Mouse (Mus musculus): ENCODE measurements at regions not wholly inside any gene's neighbourhood (a gene's known extent, or its start where the extent isn't known, plus 50 kb on each side); places are given as distances from the start of the nearest gene placed in this dataset.

- TF ChIP-seq GATA1 (IDR thresholded peaks at IDR 0.05; ENCODE audit: borderline replicate concordance, low read length) (no peak), FLI1 (IDR thresholded peaks at IDR 0.05; ENCODE audit: low read length) (no peak)
- Histone ChIP-seq H3K27me3 (replicated peaks) (no peaks in the 10 kb centered on the region), H3K36me3 (replicated peaks; ENCODE audit: low read length) (no peaks in the 10 kb centered on the region), H3K9me3 (peaks cover 4% of the 10 kb centered on the region), H3K4me1 (no peaks in the 10 kb centered on the region), H3K4me3 (replicated peaks) (no peak overlapping the region)
Observed at GRCm38 (mm10) chr10:109237026-109237425, 226.2 kb upstream of the Syt1 start.

DNA sequence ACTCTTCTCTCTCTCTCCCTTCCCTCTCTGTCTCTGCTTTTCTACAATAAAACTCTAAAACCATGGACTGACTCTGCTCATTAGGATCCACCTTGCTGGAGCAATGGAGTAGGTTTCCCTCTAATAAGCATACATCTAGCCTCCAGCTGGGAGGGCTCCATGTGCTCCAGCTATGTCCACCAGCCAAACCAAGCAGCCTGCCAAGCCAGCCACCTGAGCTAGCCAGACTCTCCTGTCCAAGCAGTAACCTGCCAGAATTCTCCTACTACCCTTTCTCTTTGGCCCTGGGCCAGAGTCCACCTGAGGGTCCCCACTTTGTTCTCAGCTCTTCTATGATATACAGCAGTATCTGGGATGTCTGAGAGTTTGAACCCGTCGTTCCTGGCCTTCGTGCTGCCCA is 216.2 kb upstream of the Syt1 start:
- no peaks in the 10 kb centered on the region for H3K36me3 ChIP-seq (replicated peaks; ENCODE audit: low read length)
- peaks cover 9% of the 10 kb centered on the region; the same call in 1 of the 2 replicates for H3K9me3 ChIP-seq
- TF ChIP-seq FLI1 (IDR thresholded peaks at IDR 0.05; ENCODE audit: low read length) (no peak), GATA1 (IDR thresholded peaks at IDR 0.05; ENCODE audit: borderline replicate concordance, low read length) (no peak)
- no peaks in the 10 kb centered on the region for H3K4me1 ChIP-seq
- no peak overlapping the region for H3K4me3 ChIP-seq (replicated peaks)
- H3K27me3 ChIP-seq (replicated peaks) = no peaks in the 10 kb centered on the region

DNA sequence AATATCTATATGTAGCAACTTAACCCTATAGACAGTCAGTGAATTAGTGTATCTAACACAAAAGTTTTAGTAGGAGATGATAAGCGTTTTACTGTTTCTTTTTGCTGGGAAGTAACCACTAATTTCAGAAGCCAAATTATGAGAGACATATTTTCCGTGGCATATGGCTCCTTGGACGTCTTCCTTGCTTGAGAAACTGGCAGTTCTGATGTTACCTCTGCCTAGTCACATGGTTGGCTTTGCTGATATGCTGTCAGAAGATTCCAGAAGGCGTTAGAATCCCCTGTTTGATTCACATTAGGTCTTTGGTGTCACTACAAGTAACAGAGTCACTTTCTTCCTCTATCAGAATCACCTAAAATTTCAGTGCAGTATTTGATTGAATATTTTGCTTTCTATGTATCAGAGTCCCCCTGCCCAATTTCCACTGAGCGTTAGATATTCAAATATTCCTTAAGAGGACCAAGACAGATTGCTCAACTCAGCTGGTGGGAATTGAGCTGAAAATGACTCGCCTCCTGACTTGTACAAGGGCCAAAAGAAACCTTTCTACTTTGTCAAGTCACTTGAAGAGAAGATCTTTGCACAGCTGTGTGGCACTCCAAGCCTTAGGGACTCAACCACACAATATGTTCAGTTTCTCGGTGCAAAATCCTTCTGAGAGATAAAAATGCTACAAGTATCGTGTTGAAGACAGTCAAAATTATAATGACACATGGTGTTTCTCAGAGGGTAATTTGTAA is 178.2 kb upstream of the Syt1 start:
- Histone ChIP-seq H3K27me3 (replicated peaks) (no peaks in the 10 kb centered on the region), H3K9me3 (peaks cover 3% of the 10 kb centered on the region; the same call in 1 of the 2 replicates), H3K4me3 (replicated peaks) (no peak overlapping the region), H3K36me3 (replicated peaks; ENCODE audit: low read length) (no peaks in the 10 kb centered on the region), H3K4me1 (no peaks in the 10 kb centered on the region)
- TF ChIP-seq GATA1 (IDR thresholded peaks at IDR 0.05; ENCODE audit: borderline replicate concordance, low read length) (no peak), FLI1 (IDR thresholded peaks at IDR 0.05; ENCODE audit: low read length) (no peak)

DNA sequence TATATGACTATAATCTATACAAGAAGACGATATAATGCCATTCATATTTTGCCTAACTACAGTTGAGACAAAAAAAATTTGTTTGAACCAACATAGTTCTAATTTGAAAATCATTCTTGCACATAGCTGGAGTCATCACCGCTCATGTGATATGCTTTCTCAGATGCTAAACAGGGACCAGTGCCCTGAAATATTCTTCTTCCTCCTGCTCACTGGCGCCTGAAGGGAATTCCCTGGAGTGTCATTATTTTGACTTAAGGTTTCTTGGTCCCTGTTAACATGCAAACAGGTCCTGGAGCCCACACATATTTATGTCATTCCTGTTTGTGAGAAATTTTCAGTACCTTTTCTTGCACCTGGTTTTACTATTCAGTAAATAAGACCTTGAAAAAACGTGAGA is 177.5 kb upstream of the Syt1 start:
- Histone ChIP-seq H3K36me3 (replicated peaks; ENCODE audit: low read length) (no peaks in the 10 kb centered on the region), H3K4me3 (replicated peaks) (no peak overlapping the region), H3K27me3 (replicated peaks) (no peaks in the 10 kb centered on the region), H3K9me3 (peaks cover 3% of the 10 kb centered on the region; the same call in 1 of the 2 replicates), H3K4me1 (no peaks in the 10 kb centered on the region)
- TF ChIP-seq GATA1 (IDR thresholded peaks at IDR 0.05; ENCODE audit: borderline replicate concordance, low read length) = no peak
- no peak for TF ChIP-seq FLI1 (IDR thresholded peaks at IDR 0.05; ENCODE audit: low read length)

GRCm38 (mm10) chr10:109185243-109185642 is 174.5 kb upstream of the Syt1 start:
- H3K4me1 ChIP-seq = no peaks in the 10 kb centered on the region
- TF ChIP-seq GATA1 (IDR thresholded peaks at IDR 0.05; ENCODE audit: borderline replicate concordance, low read length) = no peak
- no peak for TF ChIP-seq FLI1 (IDR thresholded peaks at IDR 0.05; ENCODE audit: low read length)
- H3K9me3 ChIP-seq = no peaks in the 10 kb centered on the region
- no peaks in the 10 kb centered on the region for H3K27me3 ChIP-seq (replicated peaks)
- no peak overlapping the region for H3K4me3 ChIP-seq (replicated peaks)
- no peaks in the 10 kb centered on the region for H3K36me3 ChIP-seq (replicated peaks; ENCODE audit: low read length)

DNA sequence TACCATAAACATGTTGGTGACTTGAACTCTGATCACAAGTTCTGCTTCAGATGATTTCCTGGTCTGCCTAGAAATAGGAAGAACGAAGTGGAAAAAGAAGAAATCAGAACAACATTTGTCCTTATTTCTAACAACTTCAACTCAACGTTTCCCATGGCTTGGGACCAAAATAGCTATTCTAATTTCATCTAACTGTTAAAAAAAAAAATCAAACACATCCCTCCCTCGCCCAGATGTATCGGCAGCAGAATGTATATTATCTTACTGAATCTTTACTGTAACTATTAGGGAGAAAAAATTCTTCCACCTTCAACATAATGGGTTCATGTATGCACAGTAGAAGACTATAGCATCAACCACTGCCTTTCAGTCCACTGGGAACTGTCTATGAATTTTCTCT is 169.7 kb upstream of the Syt1 start:
- H3K4me3 ChIP-seq (replicated peaks) = no peak overlapping the region
- no peak for TF ChIP-seq GATA1 (IDR thresholded peaks at IDR 0.05; ENCODE audit: borderline replicate concordance, low read length)
- no peak for TF ChIP-seq FLI1 (IDR thresholded peaks at IDR 0.05; ENCODE audit: low read length)
- no peaks in the 10 kb centered on the region for H3K27me3 ChIP-seq (replicated peaks)
- no peaks in the 10 kb centered on the region for H3K36me3 ChIP-seq (replicated peaks; ENCODE audit: low read length)
- H3K4me1 ChIP-seq = no peaks in the 10 kb centered on the region
- no peaks in the 10 kb centered on the region for H3K9me3 ChIP-seq

GRCm38 (mm10) chr10:109160730-109161129 is 149.9 kb upstream of the Syt1 start:
- Histone ChIP-seq H3K27me3 (replicated peaks) (no peaks in the 10 kb centered on the region), H3K36me3 (replicated peaks; ENCODE audit: low read length) (no peaks in the 10 kb centered on the region), H3K4me1 (no peaks in the 10 kb centered on the region), H3K9me3 (0 out of 2 replicates have a peak, but pooled peaks cover 3% of the 10 kb centered on the region), H3K4me3 (replicated peaks) (no peak overlapping the region)
- TF ChIP-seq GATA1 (IDR thresholded peaks at IDR 0.05; ENCODE audit: borderline replicate concordance, low read length) (no peak), FLI1 (IDR thresholded peaks at IDR 0.05; ENCODE audit: low read length) (no peak)

DNA sequence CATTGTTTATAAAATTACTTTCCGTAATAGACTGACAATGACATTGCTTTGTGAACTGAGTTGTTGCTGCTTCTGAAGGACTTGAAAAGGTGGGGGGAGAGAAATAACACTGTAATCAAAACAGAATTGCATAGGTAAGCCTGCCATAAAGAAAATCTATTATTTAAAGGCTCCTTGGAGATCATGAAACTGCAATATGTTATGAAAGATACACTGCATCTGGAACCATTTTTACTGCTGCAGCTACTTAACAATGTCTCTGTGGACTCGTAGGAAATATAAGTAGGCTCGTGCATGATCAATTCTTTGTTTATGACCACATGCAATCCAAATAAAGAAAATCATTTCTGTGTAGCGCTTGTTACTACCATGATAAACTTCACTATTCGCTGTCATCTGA is 145.0 kb upstream of the Syt1 start:
- Histone ChIP-seq H3K4me3 (replicated peaks) (no peak overlapping the region), H3K36me3 (replicated peaks; ENCODE audit: low read length) (no peaks in the 10 kb centered on the region), H3K9me3 (no peaks in the 10 kb centered on the region), H3K27me3 (replicated peaks) (no peaks in the 10 kb centered on the region), H3K4me1 (no peaks in the 10 kb centered on the region)
- TF ChIP-seq GATA1 (IDR thresholded peaks at IDR 0.05; ENCODE audit: borderline replicate concordance, low read length) = no peak
- TF ChIP-seq FLI1 (IDR thresholded peaks at IDR 0.05; ENCODE audit: low read length) = no peak

GRCm38 (mm10) chr10:109140421-109140938 is 129.7 kb upstream of the Syt1 start:
- H3K4me1 ChIP-seq = peaks cover 4% of the 10 kb centered on the region; the same call in 1 of the 2 replicates
- no peak for TF ChIP-seq GATA1 (IDR thresholded peaks at IDR 0.05; ENCODE audit: borderline replicate concordance, low read length)
- no peak for TF ChIP-seq FLI1 (IDR thresholded peaks at IDR 0.05; ENCODE audit: low read length)

More at GRCm38 (mm10) chr10:109140421-109140938, 129.7 kb upstream of the Syt1 start:
- Histone ChIP-seq H3K36me3 (replicated peaks; ENCODE audit: low read length) (no peaks in the 10 kb centered on the region), H3K27me3 (replicated peaks) (no peaks in the 10 kb centered on the region), H3K9me3 (no peaks in the 10 kb centered on the region), H3K4me3 (replicated peaks) (no peak overlapping the region)

Data from megakaryocyte, embryonic 14.5 days (primary cell).